Mouse (Mus musculus) kidney, adult 2 months (tissue): ENCODE data around the gene Rsph3a.
A peak's percentile ranks its signal among the peaks of the same experiment; 100 is the strongest.

Experiments used
- CTCF ChIP-seq: fragments of 200-500 bp; conservative IDR thresholded peaks from 2 replicates; pipeline ENCODE4 v1.5.1; 2011; ENCODE audit warnings: low read depth, mild to moderate bottlenecking, control low read depth, low read length, moderate library complexity, mixed read lengths; ENCODE audit not compliant: insufficient read depth, insufficient read length
- POLR2A ChIP-seq: fragments of 200-500 bp; IDR thresholded peaks from one replicate; pipeline ENCODE4 v1.6.1; 2011; ENCODE audit warnings: low read depth, low read length, control low read depth

- 0 out of 2 replicates have a peak, but pooled peaks have one; percentile 23 for TF ChIP-seq CTCF
- TF ChIP-seq POLR2A: no peak
Observed at GRCm38 (mm10) chr17:7929279-7929678, 16.1 kb upstream of the Rsph3a start.
